Mouse (Mus musculus): Measurements from ENCODE around the gene Efnb1. TPM values are rescaled to one million over a fixed set of nuclear protein-coding genes. Genes with fewer than 3 reads are reported as not detected.

The Efnb1 gene
- polyA plus RNA-seq, 1 experiment from 2014 or later, result 17.9 TPM

DNA sequence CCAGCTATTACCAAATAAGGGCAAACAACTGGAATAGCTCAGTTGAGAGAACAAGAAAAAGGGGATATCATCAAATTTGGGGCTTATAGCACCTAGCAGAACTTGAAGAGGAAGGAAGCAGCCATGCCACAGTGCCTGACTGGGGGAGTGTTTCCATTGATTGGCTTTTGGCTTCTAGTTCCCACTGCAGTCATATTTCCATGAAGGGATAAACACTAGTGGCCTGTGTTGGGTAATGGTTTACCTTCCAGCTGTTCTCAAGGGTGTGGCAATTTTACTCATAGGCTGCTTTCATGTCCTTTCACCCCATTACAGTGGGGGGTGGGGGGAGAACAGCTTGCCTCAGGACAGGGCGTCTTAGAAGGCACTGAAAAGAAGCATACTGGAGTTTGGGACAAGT is 31.1 kb downstream of the Efnb1 start:
- ATAC-seq (replicated peaks; ENCODE audit: low FRiP score) (no peak), DNase-seq (ENCODE audit: low spot score) (no peak)
- 61% methylated on average over 1 of the region's 1 CpGs for WGBS
- Histone ChIP-seq H3K27me3 (replicated peaks; ENCODE audit: control insufficient read depth, insufficient read depth, low read length) (peaks cover 22% of the 10 kb centered on the region), H3K4me1 (replicated peaks; ENCODE audit: control insufficient read depth, insufficient read depth, low read length) (no peaks in the 10 kb centered on the region; the same call in 1 of the 2 replicates), H3K36me3 (ENCODE audit: control insufficient read depth, insufficient read depth, low read length) (no peaks in the 10 kb centered on the region), H3K9ac (ENCODE audit: low read depth, low read length) (no peak overlapping the region), H3K4me3 (ENCODE audit: low read depth, low read length) (no peak overlapping the region), H3K4me2 (no peak overlapping the region), H3K9me3 (ENCODE audit: control insufficient read depth, low read length) (no peaks in the 10 kb centered on the region), H3K27ac (ENCODE audit: low read depth, low read length) (no peak overlapping the region)

DNA sequence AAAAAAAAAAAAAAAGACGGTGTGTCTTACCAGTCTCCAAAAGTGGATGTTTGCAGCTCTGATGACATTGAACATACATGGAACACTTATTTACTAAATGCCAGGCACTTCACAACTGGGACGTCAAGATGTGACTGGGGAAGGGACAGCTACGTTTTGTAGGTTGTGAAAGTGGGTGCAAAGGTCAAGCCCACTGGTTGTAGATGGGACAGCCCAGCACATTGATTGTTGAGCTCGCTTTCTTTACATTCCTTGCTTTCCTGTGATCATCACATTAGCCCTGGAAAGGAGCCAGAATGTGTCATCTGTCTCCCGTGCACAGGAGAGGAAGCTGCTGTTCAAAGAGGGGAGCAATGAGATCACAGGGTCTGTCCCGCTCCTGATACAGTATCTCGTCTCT is 31.6 kb downstream of the Efnb1 start:
- Histone ChIP-seq H3K36me3 (ENCODE audit: control insufficient read depth, insufficient read depth, low read length) (no peaks in the 10 kb centered on the region), H3K4me3 (ENCODE audit: low read depth, low read length) (no peak overlapping the region), H3K9ac (ENCODE audit: low read depth, low read length) (no peak overlapping the region), H3K4me2 (no peak overlapping the region), H3K9me3 (ENCODE audit: control insufficient read depth, low read length) (no peaks in the 10 kb centered on the region), H3K4me1 (replicated peaks; ENCODE audit: control insufficient read depth, insufficient read depth, low read length) (no peaks in the 10 kb centered on the region; the same call in 1 of the 2 replicates), H3K27me3 (replicated peaks; ENCODE audit: control insufficient read depth, insufficient read depth, low read length) (peaks cover 22% of the 10 kb centered on the region), H3K27ac (ENCODE audit: low read depth, low read length) (no peak overlapping the region)
- no peak for ATAC-seq (replicated peaks; ENCODE audit: low FRiP score)
- 54% methylated on average over 7 of the region's 7 CpGs for WGBS
- DNase-seq (ENCODE audit: low spot score), result no peak

DNA sequence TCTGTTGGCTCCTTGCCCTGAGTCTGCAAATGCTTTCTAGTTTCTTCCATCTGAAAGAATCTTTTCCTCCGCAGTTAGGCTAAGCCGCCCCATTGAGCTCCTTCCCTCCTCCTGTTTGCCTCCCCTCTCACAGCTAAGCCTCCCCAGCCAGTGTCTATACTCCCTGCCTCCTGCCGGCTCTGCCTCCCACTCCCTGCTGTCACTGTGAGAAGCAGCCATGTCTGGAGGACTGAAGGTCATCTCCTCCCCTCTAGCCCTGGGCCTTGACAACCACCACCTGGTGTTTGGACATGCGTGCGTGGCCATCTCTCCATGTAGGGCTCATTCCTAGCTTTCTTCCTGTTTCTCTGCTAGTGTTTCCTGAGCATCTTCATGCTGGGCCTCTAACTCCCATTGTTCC is 36.4 kb downstream of the Efnb1 start:
- ATAC-seq (replicated peaks; ENCODE audit: low FRiP score) (no peak), DNase-seq (ENCODE audit: low spot score) (no peak)
- no peak overlapping the region for H3K4me3 ChIP-seq (ENCODE audit: low read depth, low read length)
- no peak overlapping the region for H3K9ac ChIP-seq (ENCODE audit: low read depth, low read length)
- peaks cover 37% of the 10 kb centered on the region for H3K27me3 ChIP-seq (replicated peaks; ENCODE audit: control insufficient read depth, insufficient read depth, low read length)
- no peaks in the 10 kb centered on the region for H3K9me3 ChIP-seq (ENCODE audit: control insufficient read depth, low read length)
- no peaks in the 10 kb centered on the region; the same call in 1 of the 2 replicates for H3K4me1 ChIP-seq (replicated peaks; ENCODE audit: control insufficient read depth, insufficient read depth, low read length)
- WGBS, result 50% methylated on average over 5 of the region's 5 CpGs
- no peak overlapping the region for H3K4me2 ChIP-seq
- no peaks in the 10 kb centered on the region for H3K36me3 ChIP-seq (ENCODE audit: control insufficient read depth, insufficient read depth, low read length)
- no peak overlapping the region for H3K27ac ChIP-seq (ENCODE audit: low read depth, low read length)

DNA sequence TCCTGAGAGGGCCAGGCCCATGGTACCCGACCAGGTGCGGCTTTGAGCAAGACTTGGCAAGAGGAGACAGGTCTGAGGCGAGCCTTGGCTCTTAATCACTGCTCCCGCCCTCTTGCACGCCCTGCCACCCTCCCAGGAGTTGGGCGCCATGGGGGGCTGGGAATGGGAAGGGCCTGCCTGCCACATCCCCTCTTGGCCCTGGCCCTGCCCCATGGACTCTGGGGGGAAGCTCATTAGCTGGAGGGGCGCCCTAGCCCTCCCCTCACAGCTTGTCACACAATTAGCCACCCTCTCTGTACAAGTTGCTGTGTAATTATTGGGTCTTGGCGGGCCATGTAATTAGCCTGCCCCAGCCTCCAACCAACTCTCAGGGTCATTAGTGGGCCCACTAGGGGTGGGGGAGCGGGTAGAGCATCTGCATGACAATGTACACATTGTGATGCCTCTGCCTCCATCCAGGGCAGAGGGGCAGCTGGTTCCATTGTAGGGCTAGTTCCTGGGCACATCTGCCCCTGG is 49.2 kb downstream of the Efnb1 start:
- no peaks in the 10 kb centered on the region for H3K36me3 ChIP-seq (ENCODE audit: control insufficient read depth, insufficient read depth, low read length)
- H3K4me2 ChIP-seq, result no peak overlapping the region
- ATAC-seq (replicated peaks; ENCODE audit: low FRiP score) (no peak), DNase-seq (ENCODE audit: low spot score) (no peak)
- no peaks in the 10 kb centered on the region for H3K4me1 ChIP-seq (replicated peaks; ENCODE audit: control insufficient read depth, insufficient read depth, low read length)
- no peak overlapping the region for H3K9ac ChIP-seq (ENCODE audit: low read depth, low read length)
- WGBS, result 58% methylated on average over 9 of the region's 9 CpGs
- no peaks in the 10 kb centered on the region for H3K9me3 ChIP-seq (ENCODE audit: control insufficient read depth, low read length)
- H3K27me3 ChIP-seq (replicated peaks; ENCODE audit: control insufficient read depth, insufficient read depth, low read length), result peaks cover 44% of the 10 kb centered on the region
- no peak overlapping the region for H3K27ac ChIP-seq (ENCODE audit: low read depth, low read length)
- H3K4me3 ChIP-seq (ENCODE audit: low read depth, low read length), result no peak overlapping the region

DNA sequence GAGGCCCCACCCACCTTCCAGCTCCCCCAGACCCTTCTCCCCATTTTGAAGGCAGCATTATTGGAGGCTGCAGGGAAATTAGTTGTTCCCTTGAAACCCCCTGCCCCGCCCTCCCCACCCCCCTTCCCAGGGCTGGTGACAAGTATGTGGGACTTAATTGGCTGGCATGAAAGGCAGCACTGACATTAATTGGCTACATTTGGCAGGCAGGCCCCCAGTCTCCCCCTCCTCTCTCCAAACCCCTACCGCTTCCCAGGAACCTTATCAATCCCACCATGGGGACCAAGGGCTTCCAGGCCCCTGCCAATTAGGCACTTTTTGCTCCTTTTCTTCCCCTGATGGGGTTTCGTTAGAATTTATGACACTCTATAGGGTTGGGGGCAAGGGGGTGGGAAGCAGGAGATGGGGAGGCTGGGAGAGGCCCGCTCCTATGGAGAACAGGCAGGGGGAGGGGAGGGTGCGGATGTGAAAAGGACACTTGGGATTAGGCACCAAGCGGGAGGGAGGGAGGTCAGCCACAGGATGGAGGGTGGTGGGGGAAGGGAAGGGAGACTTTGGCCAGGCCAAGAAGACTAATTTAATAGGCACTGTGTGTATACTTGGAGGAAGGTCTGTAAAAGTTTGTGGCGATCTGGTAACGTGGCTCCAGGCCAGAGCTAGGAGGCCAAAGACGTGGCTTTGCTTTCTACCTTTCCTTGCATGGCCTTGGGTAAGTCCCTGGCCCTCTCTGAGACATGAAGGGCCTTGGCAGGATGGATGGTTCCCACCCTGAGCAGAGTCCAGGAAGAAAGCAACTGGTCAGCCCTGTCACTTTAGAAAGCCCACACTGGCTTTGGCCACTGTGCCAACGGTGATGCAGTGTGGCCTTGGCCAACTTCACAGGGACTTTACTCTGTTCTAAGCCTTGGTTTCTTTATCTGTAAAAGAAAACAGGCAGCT is 50.8 kb downstream of the Efnb1 start:
- WGBS, result 60% methylated on average over 10 of the region's 10 CpGs
- Histone ChIP-seq H3K9ac (ENCODE audit: low read depth, low read length) (no peak overlapping the region), H3K27me3 (replicated peaks; ENCODE audit: control insufficient read depth, insufficient read depth, low read length) (peaks cover 58% of the 10 kb centered on the region), H3K36me3 (ENCODE audit: control insufficient read depth, insufficient read depth, low read length) (no peaks in the 10 kb centered on the region), H3K4me1 (replicated peaks; ENCODE audit: control insufficient read depth, insufficient read depth, low read length) (no peaks in the 10 kb centered on the region), H3K27ac (ENCODE audit: low read depth, low read length) (no peak overlapping the region), H3K4me3 (ENCODE audit: low read depth, low read length) (no peak overlapping the region), H3K4me2 (no peak overlapping the region), H3K9me3 (ENCODE audit: control insufficient read depth, low read length) (no peaks in the 10 kb centered on the region)
- ATAC-seq (replicated peaks; ENCODE audit: low FRiP score) (no peak), DNase-seq (ENCODE audit: low spot score) (no peak)

DNA sequence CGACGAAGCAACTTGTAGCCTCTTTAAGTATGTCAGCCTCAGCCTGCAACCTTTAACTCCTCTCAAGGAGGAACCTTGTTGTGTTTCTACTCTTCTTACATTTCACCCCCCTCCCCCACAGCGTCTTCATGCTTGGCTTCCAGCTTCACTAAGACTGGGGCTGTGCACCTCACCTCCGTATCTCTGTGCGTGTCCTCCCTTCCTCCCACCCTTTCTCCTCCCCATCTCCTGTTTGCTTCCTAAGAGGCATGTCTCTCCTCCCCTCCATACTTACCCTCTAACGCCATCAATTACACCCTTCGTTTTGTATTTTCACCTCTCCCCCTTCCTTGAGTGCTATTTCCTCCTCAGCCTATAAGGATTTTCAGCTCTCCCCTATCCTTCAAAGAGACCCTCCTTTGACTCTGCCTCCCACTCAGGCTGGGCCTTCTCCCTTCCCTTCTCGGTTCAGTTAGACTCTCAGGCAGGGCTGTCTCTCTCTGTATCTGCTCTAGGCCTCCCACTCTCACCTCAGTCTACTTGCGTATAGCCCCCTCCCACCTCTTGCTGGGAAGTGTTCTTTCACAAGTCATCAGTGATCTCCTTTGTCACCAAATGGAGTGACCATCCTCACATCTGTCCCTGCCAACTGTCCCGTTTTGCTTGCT is 55.6 kb downstream of the Efnb1 start:
- Histone ChIP-seq H3K4me2 (no peak overlapping the region), H3K27ac (ENCODE audit: low read depth, low read length) (no peak overlapping the region), H3K4me3 (ENCODE audit: low read depth, low read length) (no peak overlapping the region), H3K9ac (ENCODE audit: low read depth, low read length) (no peak overlapping the region), H3K4me1 (replicated peaks; ENCODE audit: control insufficient read depth, insufficient read depth, low read length) (peaks cover 2% of the 10 kb centered on the region; the same call in 1 of the 2 replicates), H3K9me3 (ENCODE audit: control insufficient read depth, low read length) (no peaks in the 10 kb centered on the region), H3K36me3 (ENCODE audit: control insufficient read depth, insufficient read depth, low read length) (no peaks in the 10 kb centered on the region), H3K27me3 (replicated peaks; ENCODE audit: control insufficient read depth, insufficient read depth, low read length) (peaks cover 36% of the 10 kb centered on the region)
- WGBS, result 58% methylated on average over 10 of the region's 10 CpGs
- no peak for ATAC-seq (replicated peaks; ENCODE audit: low FRiP score)
- no peak for DNase-seq (ENCODE audit: low spot score)

DNA sequence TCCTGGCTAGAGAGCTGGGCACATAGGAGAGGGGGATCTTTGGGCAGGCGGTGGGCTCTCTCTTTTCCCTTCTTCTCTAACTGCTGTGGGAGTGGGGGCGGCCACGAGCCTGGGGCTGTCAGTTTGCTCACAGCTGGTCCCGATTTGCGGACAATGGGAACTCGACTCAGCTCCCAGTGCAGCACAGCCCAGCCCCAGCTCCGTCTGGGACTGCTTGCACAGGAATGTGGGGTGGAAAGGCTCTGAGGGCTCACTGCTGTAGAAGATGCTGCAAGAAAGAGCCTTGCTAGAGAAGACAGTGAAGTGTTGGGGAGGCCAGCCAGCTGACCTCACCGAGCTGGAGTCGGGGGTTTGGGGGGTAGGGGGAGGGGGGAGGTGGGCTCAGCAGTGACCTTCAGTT is 61.0 kb downstream of the Efnb1 start:
- H3K4me1 ChIP-seq (replicated peaks; ENCODE audit: control insufficient read depth, insufficient read depth, low read length), result peaks cover 2% of the 10 kb centered on the region; the same call in 1 of the 2 replicates
- no peak for ATAC-seq (replicated peaks; ENCODE audit: low FRiP score)
- no peak for DNase-seq (ENCODE audit: low spot score)
- no peaks in the 10 kb centered on the region for H3K36me3 ChIP-seq (ENCODE audit: control insufficient read depth, insufficient read depth, low read length)
- H3K27ac ChIP-seq (ENCODE audit: low read depth, low read length), result no peak overlapping the region
- H3K9me3 ChIP-seq (ENCODE audit: control insufficient read depth, low read length), result no peaks in the 10 kb centered on the region
- no peak overlapping the region for H3K4me2 ChIP-seq
- H3K9ac ChIP-seq (ENCODE audit: low read depth, low read length), result no peak overlapping the region
- H3K4me3 ChIP-seq (ENCODE audit: low read depth, low read length), result no peak overlapping the region
- WGBS, result 41% methylated on average over 9 of the region's 9 CpGs
- peaks cover 11% of the 10 kb centered on the region for H3K27me3 ChIP-seq (replicated peaks; ENCODE audit: control insufficient read depth, insufficient read depth, low read length)

DNA sequence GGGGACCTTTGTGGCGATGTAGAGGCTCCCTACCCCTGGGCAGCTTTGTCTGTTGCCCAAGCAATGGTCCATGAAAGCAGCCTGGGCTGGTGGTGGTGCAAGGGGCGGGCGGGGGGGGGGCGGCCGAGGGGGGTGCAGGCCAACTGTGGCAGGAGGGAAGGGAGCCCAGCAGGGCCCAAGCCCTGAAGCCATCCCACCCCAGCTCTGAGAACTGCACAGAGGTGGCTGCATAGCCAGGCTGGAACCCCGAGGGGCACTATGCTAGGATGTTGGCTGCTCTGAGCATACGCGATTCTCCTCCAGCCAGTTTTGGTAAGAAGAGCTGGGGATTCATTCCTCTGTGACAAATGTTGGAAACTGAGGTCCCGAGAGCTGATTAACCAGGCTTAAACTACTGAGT is 62.6 kb downstream of the Efnb1 start:
- H3K36me3 ChIP-seq (ENCODE audit: control insufficient read depth, insufficient read depth, low read length), result no peaks in the 10 kb centered on the region
- 51% methylated on average over 5 of the region's 9 CpGs for WGBS
- H3K9ac ChIP-seq (ENCODE audit: low read depth, low read length), result 0 out of 2 replicates have a peak overlapping the region, but pooled peaks have one; percentile 20
- H3K27ac ChIP-seq (ENCODE audit: low read depth, low read length), result peak overlapping the region; percentile 58; the same call in 1 of the 2 replicates
- peaks cover 20% of the 10 kb centered on the region for H3K27me3 ChIP-seq (replicated peaks; ENCODE audit: control insufficient read depth, insufficient read depth, low read length)
- H3K4me1 ChIP-seq (replicated peaks; ENCODE audit: control insufficient read depth, insufficient read depth, low read length), result peaks cover 2% of the 10 kb centered on the region; the same call in 1 of the 2 replicates
- H3K4me3 ChIP-seq (ENCODE audit: low read depth, low read length), result peak overlapping the region; percentile 31
- ATAC-seq (replicated peaks; ENCODE audit: low FRiP score), result peak; percentile 49; the same call in 1 of the 2 replicates
- peak overlapping the region; percentile 65 for H3K4me2 ChIP-seq
- no peak for DNase-seq (ENCODE audit: low spot score)
- no peaks in the 10 kb centered on the region for H3K9me3 ChIP-seq (ENCODE audit: control insufficient read depth, low read length)

All from liver, embryonic 11.5 days (tissue).